Mouse (Mus musculus) heart, embryonic 12.5 days (tissue): ENCODE measurements around the gene Fbxo39. TPM values are rescaled to one million over a fixed set of nuclear protein-coding genes. Genes with fewer than 3 reads are reported as not detected.
A peak's percentile ranks its signal among the peaks of the same experiment; 100 is the strongest.
"Not testable (repeated sequence)": the region's sequence is repeated elsewhere in the genome, so short reads cannot be mapped to it uniquely, and the experiment has no call there.

Experiments used
- ATAC-seq: fragments of 200-750 bp; cut with Nextera tagmentation; 2 replicates; pipeline ENCODE4 v1.8.0; 2017; ENCODE audit warnings: moderate TSS enrichment, moderate library complexity; ENCODE audit not compliant: insufficient number of reproducible peaks, low FRiP score
- H3K27ac ChIP-seq: fragments of 300-500 bp; sonication (generic); 2 replicates; pipeline ENCODE4 v1.5.1; 2016; ENCODE audit warnings: mild to moderate bottlenecking, moderate library complexity; ENCODE audit not compliant: poor library complexity, severe bottlenecking
- H3K27me3 ChIP-seq: fragments of 300-500 bp; sonication (generic); replicated peaks from 2 replicates; pipeline ENCODE4 v1.6.1; 2016; ENCODE audit warnings: mild to moderate bottlenecking, moderate library complexity
- H3K36me3 ChIP-seq: fragments of 300-500 bp; sonication (generic); 2 replicates; pipeline ENCODE4 v1.6.1; 2016; ENCODE audit warnings: mild to moderate bottlenecking, moderate library complexity
- H3K4me1 ChIP-seq: fragments of 300-500 bp; sonication (generic); replicated peaks from 2 replicates; pipeline ENCODE4 v1.6.1; 2016; ENCODE audit warnings: mild to moderate bottlenecking
- H3K4me2 ChIP-seq: fragments of 300-500 bp; sonication (generic); 2 replicates; pipeline ENCODE4 v1.6.1; 2016; ENCODE audit warnings: mild to moderate bottlenecking, moderate library complexity
- H3K4me3 ChIP-seq: fragments of 300-500 bp; sonication (generic); 2 replicates; pipeline ENCODE4 v1.5.1; 2016; ENCODE audit warnings: mild to moderate bottlenecking
- H3K9ac ChIP-seq: fragments of 300-500 bp; sonication (generic); 2 replicates; pipeline ENCODE4 v1.6.1; 2016; ENCODE audit warnings: mild to moderate bottlenecking, moderate library complexity
- H3K9me3 ChIP-seq: fragments of 300-500 bp; sonication (generic); replicated peaks from 2 replicates; pipeline ENCODE4 v1.6.1; 2016; ENCODE audit warnings: mild to moderate bottlenecking, moderate library complexity
- WGBS: fragments of 180-500 bp; shearing (Covaris S2); methylation state at CpG from one replicate; pipeline ENCODE4 v1.1.7; 2016; 5-methylcytosine and 5-hydroxymethylcytosine counted together
- polyA plus RNA-seq: library from polyadenylated mRNA; unstranded; fragments of >200 nt; fragmentation: Nextera tagmentation; extraction: Ambion mirVana; gene quantifications from 2 replicates; pipeline ENCODE4 v1.2.1, GENCODE M21; 2016

Fbxo39 gene
- polyA plus RNA-seq, 1 experiment from 2014 or later: not detected

DNA sequence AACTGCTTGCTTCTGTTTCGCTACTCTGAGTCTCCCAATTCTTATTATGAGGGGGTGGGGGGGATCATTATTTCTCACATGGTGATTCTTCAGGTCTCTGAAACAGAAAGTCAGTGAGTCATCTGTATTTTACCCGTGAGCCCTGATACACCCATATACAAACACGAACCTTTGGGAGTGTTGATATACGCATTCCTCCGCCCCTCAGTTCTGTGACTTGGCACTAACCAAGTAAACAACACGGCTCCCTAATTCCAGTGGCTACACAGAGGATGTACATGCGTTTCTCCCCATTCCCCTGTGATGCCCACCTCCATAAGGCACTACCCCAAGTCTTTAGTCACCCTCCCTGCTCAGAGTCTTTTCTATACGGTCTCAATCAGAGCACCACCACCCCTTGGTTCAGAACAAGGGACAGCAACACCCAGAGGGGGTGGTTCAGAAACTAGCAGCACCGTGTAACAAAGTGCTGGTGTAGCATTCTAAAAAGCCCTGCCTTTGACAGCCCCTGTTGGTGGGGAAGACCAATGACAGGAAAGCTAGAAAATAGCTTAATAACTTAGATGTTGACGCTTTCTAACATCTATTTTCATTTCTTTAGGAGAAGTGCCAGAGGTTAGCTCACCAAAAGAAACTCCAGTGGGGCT lies 2.8 kb upstream of the Fbxo39 start:
- no peak overlapping the region for H3K4me2 ChIP-seq
- H3K4me3 ChIP-seq: no peak overlapping the region
- no peak overlapping the region for H3K27ac ChIP-seq
- peaks cover 17% of the 10 kb centered on the region for H3K4me1 ChIP-seq
- no peak for ATAC-seq
- no peak overlapping the region for H3K9ac ChIP-seq
- peaks cover 40% of the 10 kb centered on the region for H3K27me3 ChIP-seq
- H3K36me3 ChIP-seq: no peaks in the 10 kb centered on the region
- no peaks in the 10 kb centered on the region for H3K9me3 ChIP-seq
- WGBS: 76% methylated on average over 10 of the region's 10 CpGs

- Histone ChIP-seq H3K4me3 (no peak overlapping the region), H3K27ac (no peak overlapping the region), H3K4me2 (no peak overlapping the region), H3K4me1 (peaks cover 7% of the 10 kb centered on the region), H3K9ac (no peak overlapping the region), H3K27me3 (peaks cover 59% of the 10 kb centered on the region), H3K36me3 (no peaks in the 10 kb centered on the region), H3K9me3 (no peaks in the 10 kb centered on the region)
- 59% methylated on average over 5 of the region's 5 CpGs for WGBS
- ATAC-seq: no peak
These were observed 3.8 kb downstream of the Fbxo39 start for GRCm38 (mm10) chr11:72318026-72318425.

DNA sequence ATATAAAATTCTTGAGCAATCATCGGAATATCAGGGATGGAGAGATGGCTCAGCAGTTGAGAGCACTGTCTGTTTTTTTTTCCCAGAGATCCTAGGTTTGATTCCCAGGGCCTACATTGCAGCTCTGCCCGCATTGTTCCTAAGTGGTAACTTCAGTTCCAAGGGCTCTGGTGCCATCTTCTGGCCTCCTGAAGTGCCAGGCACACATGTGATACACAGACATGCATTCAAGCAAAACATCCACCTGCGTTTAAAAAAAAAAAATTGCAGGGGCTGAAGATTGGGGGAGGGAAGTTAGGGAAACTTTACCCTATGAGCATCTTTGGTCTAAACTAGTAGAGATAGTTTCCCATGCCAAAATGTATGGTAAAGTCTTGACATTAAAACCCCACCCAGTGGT lies 10.2 kb downstream of the Fbxo39 start:
- Histone ChIP-seq H3K27me3 (no peaks in the 10 kb centered on the region), H3K9me3 (no peaks in the 10 kb centered on the region), H3K27ac (no peak overlapping the region), H3K4me2 (no peak overlapping the region), H3K36me3 (no peaks in the 10 kb centered on the region), H3K9ac (no peak overlapping the region), H3K4me1 (no peaks in the 10 kb centered on the region), H3K4me3 (no peak overlapping the region)
- WGBS: 65% methylated on average over 3 of the region's 3 CpGs
- ATAC-seq: no peak

DNA sequence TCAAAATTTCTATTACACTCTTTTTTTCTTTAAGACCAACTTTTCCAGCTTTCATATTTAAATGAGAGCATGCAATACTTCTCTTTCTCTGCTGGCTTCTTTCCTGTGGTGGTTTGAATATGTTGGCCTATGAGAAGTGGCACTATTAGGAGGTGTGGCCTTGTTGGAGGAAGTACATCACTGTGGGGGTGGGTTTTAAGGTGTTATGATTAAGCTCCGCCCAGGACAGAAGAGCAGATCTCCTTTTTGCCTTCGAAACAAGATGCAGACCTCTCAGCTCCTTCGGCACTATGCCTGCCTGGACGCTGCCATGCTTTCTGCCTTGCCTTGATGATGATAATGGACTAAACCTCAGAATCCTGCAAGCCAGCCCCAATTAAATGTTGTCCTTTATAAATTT lies 11.5 kb downstream of the Fbxo39 start:
- no peak overlapping the region for H3K9ac ChIP-seq
- H3K27ac ChIP-seq: no peak overlapping the region
- WGBS: 73% methylated on average over 4 of the region's 4 CpGs
- H3K4me1 ChIP-seq: no peaks in the 10 kb centered on the region
- no peaks in the 10 kb centered on the region for H3K9me3 ChIP-seq
- no peaks in the 10 kb centered on the region for H3K27me3 ChIP-seq
- no peak for ATAC-seq
- no peak overlapping the region for H3K4me3 ChIP-seq
- H3K4me2 ChIP-seq: no peak overlapping the region
- H3K36me3 ChIP-seq: no peaks in the 10 kb centered on the region

DNA sequence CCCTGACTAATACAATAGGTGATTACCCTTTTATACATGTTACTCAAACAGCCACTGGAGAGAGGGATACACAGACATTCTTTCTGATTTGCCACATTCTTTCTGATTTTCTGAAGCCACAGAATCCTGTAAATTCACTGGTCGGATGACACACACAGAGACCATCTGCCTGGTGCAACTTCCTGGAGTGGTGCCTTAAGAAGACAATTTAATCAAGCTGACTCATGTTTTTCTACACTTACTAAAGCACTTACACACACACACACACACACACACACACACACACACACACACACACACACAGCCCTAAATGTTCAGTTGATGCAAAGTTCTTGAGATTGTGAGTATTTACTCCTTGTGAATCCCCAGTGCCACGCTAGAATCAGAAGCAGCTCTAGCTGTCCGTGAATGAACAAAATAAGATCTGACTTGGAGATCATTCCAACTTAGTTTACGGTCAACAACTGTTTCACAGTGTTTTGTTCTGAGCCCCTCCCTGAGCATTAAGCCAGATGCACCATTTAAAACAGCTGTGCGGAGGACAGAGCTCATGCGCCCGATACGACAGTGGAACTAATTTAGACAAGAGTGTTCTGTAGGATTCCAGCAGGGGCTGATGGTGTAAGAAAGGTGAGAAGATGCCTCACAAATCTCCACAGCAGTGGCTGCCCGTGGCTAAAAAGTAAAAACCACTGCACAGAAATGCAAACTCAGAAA lies 18.9 kb downstream of the Fbxo39 start:
- no peak overlapping the region for H3K27ac ChIP-seq
- no peak for ATAC-seq
- no peak overlapping the region for H3K4me2 ChIP-seq
- H3K9ac ChIP-seq: no peak overlapping the region
- no peaks in the 10 kb centered on the region for H3K27me3 ChIP-seq
- no peaks in the 10 kb centered on the region for H3K36me3 ChIP-seq
- H3K4me3 ChIP-seq: no peak overlapping the region
- H3K9me3 ChIP-seq: no peaks in the 10 kb centered on the region
- WGBS: 82% methylated on average over 9 of the region's 9 CpGs
- no peaks in the 10 kb centered on the region for H3K4me1 ChIP-seq

DNA sequence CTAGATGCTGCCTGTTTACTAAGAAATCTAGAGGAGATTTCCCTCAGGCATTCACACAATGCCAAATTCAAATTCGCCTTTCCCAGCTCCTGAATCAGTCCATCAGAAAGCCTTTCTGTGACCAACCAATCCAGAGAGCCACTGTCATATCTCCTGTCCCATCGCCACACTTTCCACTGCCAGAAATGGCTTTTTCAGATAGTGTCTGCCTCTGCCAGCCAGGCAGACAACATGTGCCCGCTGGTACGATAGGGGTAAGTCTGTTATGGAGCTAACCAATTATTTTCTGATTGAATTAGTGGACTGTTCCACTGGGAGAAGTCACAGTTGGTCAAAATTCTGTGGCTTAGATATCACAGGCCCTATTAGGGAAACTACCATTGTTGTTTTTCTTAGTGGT lies 20.4 kb downstream of the Fbxo39 start:
- H3K4me3 ChIP-seq: no peak overlapping the region
- no peak for ATAC-seq
- WGBS: 75% methylated on average over 4 of the region's 4 CpGs
- H3K9me3 ChIP-seq: no peaks in the 10 kb centered on the region
- H3K9ac ChIP-seq: no peak overlapping the region
- H3K27ac ChIP-seq: no peak overlapping the region
- H3K4me2 ChIP-seq: no peak overlapping the region
- H3K27me3 ChIP-seq: peaks cover 10% of the 10 kb centered on the region; the same call in 1 of the 2 replicates
- no peaks in the 10 kb centered on the region for H3K36me3 ChIP-seq
- H3K4me1 ChIP-seq: no peaks in the 10 kb centered on the region; the same call in 1 of the 2 replicates

DNA sequence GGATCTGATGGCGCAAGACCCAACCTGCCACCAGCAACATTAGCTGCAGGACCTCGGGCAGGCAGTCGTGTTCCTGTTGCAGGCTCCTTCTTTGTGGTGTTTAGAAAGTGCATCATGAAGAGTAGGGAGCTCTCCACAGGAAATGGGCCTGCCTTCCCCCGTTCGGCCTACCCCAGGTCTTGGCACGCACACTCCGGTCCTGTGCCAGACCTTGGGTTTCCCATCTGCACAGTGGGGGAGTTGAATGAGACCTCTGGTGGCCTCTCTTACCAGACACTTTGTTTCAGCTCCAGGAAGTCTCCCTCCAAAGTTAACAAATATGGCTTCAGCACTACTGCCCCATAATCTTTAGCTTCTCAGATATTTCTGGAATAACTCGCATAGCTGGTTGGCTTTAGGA lies 22.5 kb downstream of the Fbxo39 start:
- Histone ChIP-seq H3K4me1 (no peaks in the 10 kb centered on the region; the same call in 1 of the 2 replicates), H3K27me3 (peaks cover 10% of the 10 kb centered on the region; the same call in 1 of the 2 replicates), H3K9ac (no peak overlapping the region), H3K27ac (no peak overlapping the region), H3K36me3 (no peaks in the 10 kb centered on the region), H3K4me3 (no peak overlapping the region), H3K4me2 (no peak overlapping the region), H3K9me3 (no peaks in the 10 kb centered on the region)
- no peak for ATAC-seq
- 77% methylated on average over 8 of the region's 8 CpGs for WGBS

- no peak overlapping the region for H3K4me3 ChIP-seq
- H3K9ac ChIP-seq: no peak overlapping the region
- H3K36me3 ChIP-seq: no peaks in the 10 kb centered on the region
- 50% methylated on average over 5 of the region's 5 CpGs for WGBS
- H3K4me1 ChIP-seq: peaks cover 2% of the 10 kb centered on the region; the same call in 1 of the 2 replicates
- H3K9me3 ChIP-seq: no peaks in the 10 kb centered on the region
- peaks cover 10% of the 10 kb centered on the region; the same call in 1 of the 2 replicates for H3K27me3 ChIP-seq
- no peak for ATAC-seq
- no peak overlapping the region for H3K4me2 ChIP-seq
- no peak overlapping the region for H3K27ac ChIP-seq
These were observed 24.2 kb downstream of the Fbxo39 start for GRCm38 (mm10) chr11:72338437-72338871.

- no peaks in the 10 kb centered on the region for H3K36me3 ChIP-seq
- H3K27ac ChIP-seq: no peak overlapping the region
- no peak overlapping the region for H3K9ac ChIP-seq
- WGBS: 83% methylated on average over 4 of the region's 4 CpGs
- H3K4me3 ChIP-seq: no peak overlapping the region
- peaks cover 2% of the 10 kb centered on the region; the same call in 1 of the 2 replicates for H3K4me1 ChIP-seq
- H3K27me3 ChIP-seq: peaks cover 10% of the 10 kb centered on the region; the same call in 1 of the 2 replicates
- ATAC-seq: no peak
- H3K4me2 ChIP-seq: no peak overlapping the region
- no peaks in the 10 kb centered on the region for H3K9me3 ChIP-seq
These were observed 25.5 kb downstream of the Fbxo39 start for GRCm38 (mm10) chr11:72339716-72340115.

DNA sequence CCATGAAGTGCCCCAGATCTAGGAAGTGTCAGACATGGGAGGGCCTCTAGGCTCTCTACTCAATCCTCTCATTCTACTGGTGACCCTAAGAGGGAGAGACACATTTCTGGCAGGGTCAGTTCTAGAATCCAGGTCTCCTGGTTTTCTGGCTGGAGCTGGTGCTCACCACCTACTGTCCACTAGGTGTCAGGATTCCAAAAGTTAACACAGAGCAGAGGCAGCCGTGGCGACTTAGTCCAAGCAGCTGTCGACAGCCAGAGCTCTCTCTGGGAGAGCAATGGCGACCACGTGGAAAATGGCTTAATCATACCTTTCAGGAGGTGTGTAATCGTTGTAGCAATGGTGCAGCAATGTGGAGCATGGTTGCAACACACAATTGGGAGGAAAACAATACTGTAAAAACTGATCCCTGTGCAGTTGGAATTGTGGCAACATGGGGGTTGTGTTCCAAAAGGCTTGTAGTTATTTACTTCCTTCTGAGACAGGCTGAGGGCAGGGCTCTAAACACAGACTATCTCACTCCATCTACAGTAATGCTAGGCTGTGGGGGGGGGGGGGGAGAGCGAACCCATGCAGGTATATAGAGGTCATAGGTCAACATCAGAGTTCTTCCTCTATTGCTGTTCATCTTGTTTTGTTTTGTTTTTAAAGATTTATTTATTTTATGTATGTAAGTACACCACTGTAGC lies 28.4 kb downstream of the Fbxo39 start:
- H3K4me2 ChIP-seq: peak overlapping the region; percentile 40; the same call in 1 of the 2 replicates
- H3K27me3 ChIP-seq: peaks cover 10% of the 10 kb centered on the region; the same call in 1 of the 2 replicates
- no peak overlapping the region for H3K9ac ChIP-seq
- WGBS: 11% methylated on average over 7 of the region's 7 CpGs
- no peaks in the 10 kb centered on the region for H3K36me3 ChIP-seq
- ATAC-seq: peak; percentile 77; the same call in 1 of the 2 replicates
- H3K4me3 ChIP-seq: no peak overlapping the region
- H3K9me3 ChIP-seq: no peaks in the 10 kb centered on the region
- peaks cover 2% of the 10 kb centered on the region; the same call in 1 of the 2 replicates for H3K4me1 ChIP-seq
- no peak overlapping the region for H3K27ac ChIP-seq

GRCm38 (mm10) chr11:72343238-72343625 lies 29.0 kb downstream of the Fbxo39 start:
- not testable (repeated sequence) for H3K36me3 ChIP-seq, H3K27ac ChIP-seq, ATAC-seq, H3K4me1 ChIP-seq, H3K4me3 ChIP-seq, H3K27me3 ChIP-seq, H3K9ac ChIP-seq, H3K4me2 ChIP-seq, H3K9me3 ChIP-seq
- 87% methylated on average over 5 of the region's 5 CpGs for WGBS
